Mouse (Mus musculus) fibroblast of lung, adult 2 months (primary cell): ENCODE measurements around the gene Id1.

Experiments used
- DNase-seq: peaks from one replicate; pipeline ENCODE4 v3.0.0-alpha.2; 2011; ENCODE audit warnings: low read depth

Id1 gene

DNA sequence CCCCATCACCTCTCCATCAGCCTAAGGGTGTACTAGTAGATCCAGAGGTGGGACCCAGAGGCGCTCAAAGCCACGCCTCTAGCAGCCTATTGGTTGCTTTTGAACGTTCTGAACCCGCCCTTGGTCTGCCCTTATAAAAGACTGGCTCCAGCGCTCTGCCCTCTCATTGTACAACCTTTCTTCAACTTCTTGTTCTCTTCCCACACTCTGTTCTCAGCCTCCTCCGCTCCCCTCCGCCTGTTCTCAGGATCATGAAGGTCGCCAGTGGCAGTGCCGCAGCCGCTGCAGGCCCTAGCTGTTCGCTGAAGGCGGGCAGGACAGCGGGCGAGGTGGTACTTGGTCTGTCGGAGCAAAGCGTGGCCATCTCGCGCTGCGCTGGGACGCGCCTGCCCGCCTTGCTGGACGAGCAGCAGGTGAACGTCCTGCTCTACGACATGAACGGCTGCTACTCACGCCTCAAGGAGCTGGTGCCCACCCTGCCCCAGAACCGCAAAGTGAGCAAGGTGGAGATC, at the start of gene Id1:
TSS of gene Id1 (plus strand) at position 162 of the 512 bp plus-strand sequence.
- peak; percentile 95 for DNase-seq

DNA sequence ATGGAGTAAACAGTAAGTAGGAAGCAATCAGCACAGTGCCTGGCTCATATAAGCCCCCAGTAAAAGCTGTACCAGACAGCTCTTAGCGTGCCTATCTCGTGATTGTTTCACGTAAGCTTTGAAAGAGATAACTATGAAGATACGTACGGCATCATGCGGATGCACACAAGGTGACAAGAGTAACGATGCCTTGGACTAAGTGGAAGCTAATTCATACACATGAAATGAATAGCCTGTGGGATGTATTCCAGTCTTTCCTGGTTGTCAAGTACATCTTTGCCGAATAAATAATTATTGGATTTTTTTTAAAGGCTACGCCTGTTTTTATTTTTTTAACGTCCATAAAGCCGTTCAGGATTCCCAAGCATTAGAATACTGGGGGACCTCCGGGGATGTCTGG, 49.7 kb upstream of the Id1 start:
- DNase-seq, result no peak

DNA sequence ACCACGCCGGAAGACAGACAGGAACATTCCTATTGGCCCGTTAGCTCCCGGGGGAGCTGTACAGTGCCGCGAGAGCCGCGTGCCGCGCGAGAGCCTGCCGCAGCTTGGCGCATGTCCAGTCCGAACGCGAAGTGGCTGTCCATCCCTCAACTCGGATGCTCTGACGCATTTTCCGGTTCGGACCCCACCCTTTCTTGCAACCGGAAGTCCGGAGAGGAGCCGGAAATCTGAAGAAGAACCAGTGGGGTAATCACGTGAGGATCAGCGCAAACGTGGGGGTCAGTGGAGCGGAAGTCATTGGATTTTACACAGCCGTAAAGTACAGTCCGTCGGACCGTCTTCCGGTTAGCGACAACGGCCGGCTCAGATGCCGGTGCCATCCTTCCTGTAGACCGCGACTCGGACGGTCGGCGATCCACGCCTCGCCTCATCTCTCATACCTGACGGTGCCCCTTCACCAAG, 49.2 kb upstream of the Id1 start, which contains the start of gene Mcts2:
TSS of gene Mcts2 (plus strand) at position 230 of the 462 bp plus-strand sequence.
- DNase-seq, result peak; percentile 80

DNA sequence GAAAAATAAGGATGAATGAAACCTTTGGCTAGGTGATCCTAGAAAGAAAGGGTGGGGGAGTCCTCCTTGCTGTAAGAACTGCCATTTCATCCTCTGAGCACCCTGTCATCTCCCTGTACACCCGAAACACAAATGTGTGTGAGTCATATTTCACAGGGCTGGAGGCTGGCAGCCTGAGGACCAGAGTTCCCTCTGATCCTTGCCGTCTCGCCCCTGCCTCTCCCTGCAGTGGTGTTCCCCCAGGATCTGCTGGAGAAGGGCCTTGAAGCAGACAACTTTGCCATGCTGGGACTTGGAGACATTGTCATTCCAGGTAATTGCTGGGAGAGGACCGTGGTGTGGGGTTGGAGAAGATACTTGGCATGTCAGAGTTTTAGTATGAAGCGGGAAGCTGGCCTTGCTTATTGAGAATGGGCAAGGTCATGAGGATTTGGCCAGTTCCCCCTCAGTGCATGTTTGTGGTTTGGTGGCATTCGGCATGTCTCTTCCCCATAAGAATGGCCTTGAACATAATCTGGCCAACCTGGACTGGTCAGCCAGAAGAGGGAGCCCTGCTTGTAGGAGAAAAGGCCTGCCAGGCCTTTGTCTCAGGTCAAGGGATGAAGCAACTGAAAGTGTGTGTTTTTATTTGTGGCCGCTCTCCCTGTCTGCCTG, 44.4 kb upstream of the Id1 start:
- DNase-seq, result no peak

DNA sequence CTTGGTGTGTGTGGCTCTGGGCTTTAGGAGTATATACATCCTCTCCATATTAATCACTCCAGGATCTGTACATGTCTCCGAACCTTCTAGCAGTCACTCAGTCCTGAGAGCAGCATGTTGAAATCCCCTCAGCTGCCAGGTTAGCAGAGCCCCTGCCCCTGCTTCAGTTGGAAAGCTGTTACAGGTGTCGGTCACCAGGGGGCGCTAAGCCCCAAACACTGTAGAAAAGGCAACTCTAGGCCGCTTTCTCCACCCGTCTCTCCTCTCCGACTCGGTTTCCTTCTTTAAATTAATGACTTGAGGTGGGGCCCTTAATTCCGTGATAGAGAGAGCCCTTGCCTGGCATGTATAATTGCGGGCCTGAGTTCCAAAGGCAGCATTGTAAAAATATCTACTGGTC, 42.8 kb upstream of the Id1 start:
- DNase-seq, result no peak

DNA sequence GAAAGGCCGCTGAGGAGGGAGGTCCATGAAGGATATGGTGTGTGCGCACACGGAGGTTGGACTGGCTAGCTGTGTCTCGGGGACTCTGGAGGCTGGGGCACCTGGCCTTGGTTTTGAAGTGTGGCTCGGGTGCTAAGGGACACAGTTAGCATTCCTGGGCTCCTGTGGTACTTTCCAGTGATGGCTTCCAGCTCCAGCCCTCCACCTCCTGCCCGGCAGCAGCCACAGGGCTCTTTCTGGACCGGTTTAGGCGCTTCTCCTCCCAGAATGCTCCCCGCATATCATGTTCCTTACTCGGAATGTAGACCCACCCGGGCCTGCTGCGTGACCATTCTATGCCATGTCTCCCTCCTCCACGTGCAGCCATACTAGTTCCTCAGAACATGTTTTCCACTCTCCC, 42.3 kb upstream of the Id1 start:
- DNase-seq, result no peak

DNA sequence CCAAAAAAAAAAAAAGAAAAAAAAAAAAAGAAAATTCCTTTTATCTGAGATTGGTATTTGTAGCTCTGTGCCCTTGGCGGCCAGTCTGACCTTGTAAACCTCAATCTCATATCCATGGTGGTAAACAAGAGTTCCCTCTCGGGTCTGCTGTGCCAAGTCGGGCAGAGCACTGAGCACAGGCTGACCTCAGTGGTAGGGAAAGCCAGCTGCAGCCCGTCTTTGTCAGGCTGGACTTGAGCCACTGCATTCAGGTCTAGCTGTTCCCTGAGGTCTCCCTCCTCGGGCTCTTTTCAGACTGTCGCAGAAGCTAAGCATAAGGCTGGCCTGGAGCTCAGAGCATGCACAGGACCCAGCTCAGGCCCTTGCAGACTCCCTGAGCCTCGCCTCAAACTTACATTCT, 41.3 kb upstream of the Id1 start:
- no peak for DNase-seq

DNA sequence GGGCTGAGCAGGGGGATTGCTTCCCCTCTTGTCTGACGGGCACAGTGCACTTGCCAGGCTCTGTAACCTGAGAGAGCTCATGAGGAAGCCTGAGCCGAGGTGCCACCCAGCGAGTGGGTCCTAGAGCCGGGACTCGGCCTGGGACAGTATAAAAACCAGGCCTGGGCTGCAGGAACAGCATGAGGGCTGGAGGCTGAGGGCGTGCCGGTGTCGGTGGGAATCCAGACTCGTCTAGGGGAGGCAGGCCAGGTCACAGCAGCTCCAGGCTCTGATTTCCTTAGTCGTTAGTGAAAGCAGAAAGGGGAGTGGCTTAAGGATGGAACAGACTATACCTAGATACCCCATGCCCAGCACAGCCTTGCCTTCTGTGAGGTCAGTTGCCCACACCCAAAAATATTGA, 40.0 kb upstream of the Id1 start:
- DNase-seq, result no peak

DNA sequence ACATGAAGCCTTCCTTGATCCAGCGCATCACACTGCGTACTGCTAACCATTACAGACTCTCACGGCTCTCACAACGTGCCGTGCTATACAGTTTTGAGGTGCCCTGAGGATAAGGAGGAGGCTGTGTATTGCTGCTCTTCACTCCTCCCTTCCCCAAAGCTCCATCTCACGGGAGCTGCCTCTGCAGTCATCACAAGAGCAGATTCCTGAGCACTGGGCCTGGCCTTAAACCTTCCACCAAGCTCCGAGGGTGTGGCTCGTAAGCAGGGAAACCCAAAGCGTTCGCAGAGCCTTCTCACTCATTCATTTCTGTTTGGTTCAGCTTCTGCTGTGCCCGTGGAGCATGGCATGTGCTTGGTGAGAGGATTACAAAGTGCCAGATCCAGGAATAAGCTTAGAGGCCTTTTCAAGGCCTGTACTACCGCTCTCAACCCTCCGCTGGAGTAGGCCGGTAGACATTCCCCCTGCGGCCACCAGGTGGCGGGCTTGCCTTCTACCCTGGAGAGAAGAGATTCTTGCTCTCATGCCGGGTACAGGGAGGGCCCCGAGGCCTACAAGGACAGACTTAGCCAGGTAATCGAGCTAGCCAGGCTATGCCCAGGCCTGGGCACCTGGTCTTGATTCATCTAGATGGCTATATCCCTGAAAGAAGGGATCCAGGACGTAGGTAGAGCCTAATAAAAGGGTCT, 39.4 kb upstream of the Id1 start:
- no peak for DNase-seq

DNA sequence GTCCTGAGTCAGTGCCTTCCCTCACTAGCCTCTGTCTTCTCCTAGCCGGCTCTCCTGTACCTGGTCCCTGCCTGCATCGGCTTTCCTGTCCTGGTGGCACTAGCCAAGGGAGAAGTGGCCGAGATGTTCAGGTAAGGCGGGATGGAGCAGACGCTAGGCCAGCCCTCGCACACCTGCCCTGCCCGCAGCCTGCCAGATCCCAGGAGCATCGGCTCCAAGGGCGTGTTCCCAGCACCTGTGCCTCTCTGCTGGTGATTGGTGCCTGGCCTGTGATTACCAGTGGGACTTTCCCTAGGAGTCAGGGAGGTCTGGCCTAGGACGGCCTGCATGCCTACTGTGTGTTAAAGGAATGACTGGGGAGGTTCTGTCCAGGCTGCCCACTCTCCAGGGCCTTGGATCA, 35.9 kb upstream of the Id1 start:
- DNase-seq, result no peak

DNA sequence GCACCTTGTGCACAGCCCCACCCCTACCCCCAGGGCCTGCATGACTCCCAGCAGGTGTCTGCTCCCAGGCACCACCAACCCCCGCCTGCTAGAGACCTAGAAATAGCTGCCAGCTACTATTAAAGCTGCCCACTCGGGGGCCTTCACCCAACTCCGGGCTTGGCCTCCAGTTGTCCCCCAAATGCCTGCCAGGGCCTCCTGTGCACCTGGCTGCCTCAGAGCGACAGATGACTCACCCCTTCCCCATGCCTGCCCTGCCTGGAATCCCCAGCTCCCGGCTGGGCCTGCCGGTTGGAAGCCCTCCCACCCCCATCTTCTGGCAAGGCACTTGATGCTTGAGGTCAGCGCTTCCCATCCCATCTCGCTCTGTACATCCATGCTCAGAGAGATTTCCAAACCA, 35.3 kb upstream of the Id1 start:
- DNase-seq, result no peak

DNA sequence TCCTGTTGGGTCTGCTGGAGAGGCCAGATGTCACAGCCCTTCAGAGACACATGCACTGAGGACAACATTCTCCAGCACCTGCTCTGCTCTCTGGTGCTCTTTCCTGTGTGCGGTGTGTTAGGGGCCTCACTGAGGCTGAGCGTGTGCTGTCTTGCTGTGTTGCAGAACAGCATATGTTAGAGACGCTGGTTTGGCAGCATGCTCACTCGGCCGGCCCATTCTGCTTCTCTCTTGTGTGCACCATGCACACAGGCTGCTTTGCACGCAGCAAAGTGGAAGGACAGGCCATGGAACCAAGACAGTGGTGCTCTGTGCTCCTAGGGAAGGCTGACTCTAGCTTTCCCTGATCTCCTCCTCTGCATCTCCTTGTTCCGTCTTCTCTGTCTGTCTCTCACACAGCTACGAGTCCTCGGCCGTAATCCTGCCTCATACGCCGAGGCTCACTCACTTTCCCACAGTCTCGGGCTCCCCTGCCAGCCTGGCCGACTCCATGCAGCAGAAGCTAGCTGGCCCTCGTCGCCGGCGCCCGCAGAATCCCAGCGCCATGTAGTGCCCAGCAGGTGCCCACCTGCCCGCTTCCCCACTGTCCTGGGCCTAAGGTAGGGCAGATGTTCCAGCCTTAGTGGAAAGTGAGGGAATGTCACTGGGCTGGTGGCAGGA, 32.3 kb upstream of the Id1 start:
- no peak for DNase-seq

DNA sequence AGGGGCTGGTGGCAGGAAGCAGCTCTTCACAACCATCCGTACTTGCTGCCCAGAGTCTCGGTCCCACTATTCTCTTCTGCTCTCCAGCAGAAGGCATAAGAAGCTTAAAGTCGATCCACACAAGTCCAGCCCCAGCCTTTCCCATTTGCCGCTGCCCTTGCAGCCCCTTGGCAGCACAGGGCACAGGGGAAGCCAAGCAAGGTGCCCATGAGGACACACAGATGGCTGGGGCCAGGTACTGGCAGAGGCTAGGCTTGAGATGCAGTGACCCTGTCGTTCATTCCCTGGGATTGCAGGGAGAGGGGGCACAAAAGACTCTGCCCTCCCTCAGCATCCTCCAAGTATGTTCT, 31.8 kb upstream of the Id1 start:
- DNase-seq, result no peak

DNA sequence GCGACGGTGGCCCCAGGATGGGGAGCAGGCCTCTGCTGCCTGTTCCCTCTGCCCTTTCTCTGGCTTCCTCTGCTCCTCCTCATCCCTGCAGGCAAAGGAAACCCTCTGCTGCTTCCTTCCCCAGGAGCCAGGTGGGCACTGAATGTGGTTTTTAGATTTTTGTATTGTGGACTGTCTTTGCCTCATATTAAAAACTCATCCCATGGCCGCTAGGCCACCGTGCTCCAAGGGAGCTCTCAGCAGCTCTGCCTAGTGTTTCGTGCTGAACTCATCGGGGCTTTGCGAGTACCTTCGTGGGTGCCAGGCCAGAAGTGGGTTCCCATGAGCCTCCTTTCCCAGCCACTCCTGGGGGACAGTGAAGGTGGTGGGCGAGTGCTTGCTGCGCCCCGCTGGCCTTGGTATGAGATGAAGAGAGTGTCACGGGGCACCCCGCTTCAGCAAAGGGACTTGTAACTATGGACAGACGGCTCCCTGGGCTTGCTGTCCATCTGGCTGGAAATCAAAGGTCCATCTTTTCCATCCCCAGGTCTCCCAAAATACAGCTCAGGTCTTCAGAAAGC, 31.2 kb upstream of the Id1 start:
- no peak for DNase-seq

DNA sequence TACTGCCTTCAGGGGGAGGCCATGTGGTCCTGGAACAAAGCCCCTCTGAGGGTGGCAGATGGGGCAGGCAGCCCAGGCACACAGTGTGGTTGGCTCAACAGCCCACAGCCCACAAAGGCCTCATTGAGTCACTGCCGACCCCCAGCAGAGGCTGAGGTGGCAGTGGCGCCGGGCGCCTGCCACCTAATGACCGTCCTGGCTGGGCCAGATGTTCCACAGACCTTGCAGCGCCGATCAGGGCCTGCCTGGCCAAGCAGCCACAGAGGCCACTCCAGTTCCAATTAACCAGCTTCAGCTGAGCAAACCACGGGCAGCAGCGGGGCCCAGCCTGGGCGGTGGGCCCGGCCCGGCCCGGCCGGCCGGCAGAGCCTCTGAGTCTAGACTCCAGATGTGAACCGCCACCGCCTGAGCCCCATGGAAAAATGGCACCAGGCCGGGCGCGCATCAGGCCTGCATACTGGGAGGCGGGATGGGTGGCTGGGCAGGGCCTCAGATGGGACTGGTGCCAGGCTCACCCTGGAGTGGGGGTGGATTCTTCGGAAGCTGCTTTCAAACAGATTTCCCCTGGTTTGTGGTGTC, 30.0 kb upstream of the Id1 start:
- peak; percentile 94 for DNase-seq

DNA sequence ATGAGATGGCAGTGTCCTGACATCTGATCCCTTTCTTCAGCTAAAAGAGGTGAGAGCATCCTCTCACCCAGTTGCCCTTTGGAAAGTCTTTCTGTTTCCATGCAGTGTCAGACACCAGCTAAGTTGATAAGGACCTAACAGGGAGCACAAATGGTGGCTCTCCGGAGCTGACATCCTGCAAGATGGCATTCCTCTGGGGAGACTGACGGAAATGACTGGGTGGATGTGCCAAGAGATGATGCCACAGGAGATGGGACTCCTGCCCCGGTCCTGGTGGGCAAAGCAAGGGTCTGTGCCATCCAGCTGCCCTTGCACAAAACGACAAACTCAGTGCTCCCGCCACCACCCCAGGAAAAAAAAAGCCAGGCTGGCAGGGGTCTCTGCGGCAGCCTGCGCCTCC, 28.9 kb upstream of the Id1 start:
- no peak for DNase-seq

DNA sequence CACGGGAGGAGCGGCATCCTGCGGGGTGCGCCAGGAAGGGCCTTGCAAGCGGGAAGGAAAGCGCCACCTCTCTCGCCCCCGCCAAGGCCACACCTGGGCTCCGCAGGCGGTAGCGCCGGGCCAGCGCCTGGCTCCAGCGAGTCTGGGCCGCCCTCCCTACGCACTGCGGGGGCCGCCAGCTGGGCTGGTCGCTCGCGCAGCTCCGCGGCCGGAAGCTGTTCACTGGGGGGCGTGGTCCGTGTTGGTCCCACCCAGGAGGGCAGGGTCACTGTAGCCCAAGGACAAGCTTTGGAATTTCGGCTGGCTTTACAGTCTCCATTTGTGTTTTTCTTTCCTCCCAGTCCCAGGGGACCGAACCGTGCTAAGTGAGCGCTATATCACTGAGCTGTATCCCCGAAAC, 28.4 kb upstream of the Id1 start:
- DNase-seq, result peak; percentile 76

DNA sequence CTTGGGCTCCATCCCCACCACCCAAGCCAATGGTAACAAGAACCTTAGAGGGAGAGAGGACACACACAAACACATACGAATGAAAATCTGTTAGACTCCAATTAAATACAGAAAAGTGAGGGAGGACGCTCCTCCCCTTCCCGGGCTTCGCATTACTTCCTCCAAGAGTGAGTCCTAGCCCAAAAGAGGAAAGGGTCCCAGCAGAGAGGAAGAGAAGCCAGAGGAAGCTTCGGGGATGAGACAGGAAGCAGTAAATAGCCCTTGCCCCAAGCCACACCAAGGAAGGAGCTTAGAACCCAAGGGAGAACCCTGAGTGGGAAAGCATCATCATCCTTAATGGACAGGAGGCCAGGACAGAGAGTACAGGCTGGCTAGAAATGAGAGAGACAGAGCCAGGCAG, 27.0 kb upstream of the Id1 start:
- DNase-seq, result no peak

DNA sequence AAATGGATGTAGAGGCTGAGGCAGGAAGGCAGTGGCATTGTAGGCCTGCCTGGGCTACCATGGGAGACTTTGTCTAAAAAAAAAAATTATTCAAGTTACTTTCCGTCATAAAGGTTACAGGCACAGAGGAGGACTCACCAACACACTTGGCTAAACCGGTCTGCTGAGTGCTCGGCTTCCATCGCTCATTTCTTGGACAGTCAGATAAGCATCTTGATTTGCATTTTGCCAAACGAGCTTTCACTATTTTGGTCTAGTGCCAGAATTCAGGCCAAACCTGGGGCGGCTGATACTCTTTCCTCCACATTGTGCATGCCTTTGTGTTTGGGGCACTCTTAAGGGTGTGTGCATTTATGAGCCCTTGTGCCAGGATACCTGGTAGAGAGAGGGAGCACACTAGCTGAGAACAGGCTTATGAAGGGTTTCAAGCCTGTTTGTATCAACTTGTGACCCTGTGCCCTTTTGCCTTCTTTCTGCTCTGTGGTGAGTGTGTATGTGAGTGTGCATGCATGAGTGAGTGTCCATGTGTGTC, 19.7 kb upstream of the Id1 start:
- DNase-seq, result no peak

DNA sequence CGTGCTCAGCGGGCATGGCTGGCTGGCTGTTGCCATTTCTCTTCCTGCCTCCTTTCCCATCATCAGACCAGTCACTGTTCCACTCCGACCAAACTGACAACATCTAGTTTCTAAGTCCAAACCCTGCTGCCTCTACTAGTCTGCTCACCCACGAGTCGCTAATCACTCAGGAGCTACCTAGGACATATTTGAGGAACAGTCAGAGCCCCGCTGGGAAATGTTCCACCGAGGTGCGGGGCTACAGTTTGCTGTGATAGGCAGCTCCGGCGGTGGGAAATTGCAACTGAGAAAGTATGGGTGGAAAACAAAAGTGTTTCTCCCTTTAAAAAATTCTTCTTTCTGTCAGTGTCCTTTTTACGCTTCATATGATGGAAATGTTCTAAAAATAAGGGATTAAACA, 18.4 kb upstream of the Id1 start:
- no peak for DNase-seq

DNA sequence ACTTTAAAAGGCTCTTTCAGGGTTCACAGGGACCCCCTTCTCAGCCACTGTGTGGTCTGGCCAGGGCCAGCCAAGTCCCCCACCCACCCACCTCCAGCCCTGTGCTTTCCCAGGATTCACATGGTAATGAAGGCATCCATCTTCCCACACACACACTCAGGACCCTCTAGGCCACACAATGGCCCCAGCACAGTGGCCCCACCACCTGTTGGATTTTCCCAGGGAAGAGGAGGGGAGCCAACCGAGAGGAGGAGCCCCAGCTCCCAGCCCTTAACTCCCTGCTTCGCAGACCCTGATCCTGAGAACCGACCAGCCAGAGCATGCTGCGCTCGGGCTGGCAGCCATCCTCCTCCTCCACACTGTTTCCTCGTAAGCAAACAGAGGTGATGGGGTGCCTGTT, 18.0 kb upstream of the Id1 start:
- no peak for DNase-seq

DNA sequence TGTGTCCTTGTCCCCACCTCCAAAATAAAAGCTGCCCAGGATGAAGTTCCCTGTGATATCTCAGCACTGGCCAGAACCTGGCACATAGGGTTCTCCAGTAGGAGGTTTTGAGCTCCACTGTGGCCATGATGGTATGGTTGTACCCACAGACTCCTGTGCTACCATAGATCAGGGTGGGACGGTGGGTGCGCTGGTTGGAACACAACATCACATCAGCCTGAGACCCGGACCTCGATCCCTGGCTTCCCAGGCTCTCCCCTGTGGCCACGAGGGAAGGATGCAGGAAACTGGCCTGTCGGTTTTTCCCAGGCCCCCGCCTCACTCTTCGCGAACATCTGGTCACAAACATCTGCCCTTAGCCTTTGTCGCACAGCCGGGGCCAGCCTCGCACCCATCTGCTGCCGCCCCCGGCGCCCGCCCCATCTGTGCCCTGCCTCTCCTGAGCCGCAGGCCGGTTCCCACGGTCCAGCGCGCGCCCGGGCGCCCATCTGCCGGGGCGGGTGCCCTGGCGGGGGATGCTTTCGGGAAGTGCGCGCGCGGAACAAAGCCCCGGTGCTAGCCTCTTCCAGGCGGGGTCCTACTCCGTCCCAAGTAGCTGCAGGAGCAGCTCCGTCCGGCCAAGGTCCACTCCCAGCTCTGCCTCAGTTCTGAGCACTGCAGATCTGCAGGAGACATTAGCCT, 12.3 kb upstream of the Id1 start:
- no peak for DNase-seq
